Mouse (Mus musculus) lung, postnatal 4 days (tissue): ENCODE results near the gene Nucb2.

Experiments used
- DNase-seq, 2 experiments: peaks; one replicate each; pipeline ENCODE4 v3.0.0; 2021

Gene Nucb2

DNA sequence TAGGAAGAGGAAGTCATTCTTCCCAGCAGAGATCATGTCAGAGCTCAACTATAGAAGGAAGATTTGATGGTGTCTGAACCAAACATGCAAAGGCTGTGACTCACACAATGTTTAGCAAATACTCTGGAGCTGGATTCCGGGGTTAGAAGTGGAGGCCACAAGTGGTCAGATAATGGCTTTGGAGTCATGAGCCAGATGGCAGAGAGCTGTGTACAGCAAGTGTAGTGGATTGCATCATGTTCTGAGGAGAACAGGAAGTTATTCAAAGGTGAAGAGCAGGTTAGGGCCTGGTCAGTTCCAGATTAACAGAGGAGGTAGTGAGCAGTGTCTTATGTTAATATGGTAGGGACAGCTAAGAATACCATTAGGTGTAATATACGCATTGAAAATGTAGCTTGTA is 20.4 kb downstream of the Nucb2 start:
- DNase-seq, result peak; percentile 60 to 67

DNA sequence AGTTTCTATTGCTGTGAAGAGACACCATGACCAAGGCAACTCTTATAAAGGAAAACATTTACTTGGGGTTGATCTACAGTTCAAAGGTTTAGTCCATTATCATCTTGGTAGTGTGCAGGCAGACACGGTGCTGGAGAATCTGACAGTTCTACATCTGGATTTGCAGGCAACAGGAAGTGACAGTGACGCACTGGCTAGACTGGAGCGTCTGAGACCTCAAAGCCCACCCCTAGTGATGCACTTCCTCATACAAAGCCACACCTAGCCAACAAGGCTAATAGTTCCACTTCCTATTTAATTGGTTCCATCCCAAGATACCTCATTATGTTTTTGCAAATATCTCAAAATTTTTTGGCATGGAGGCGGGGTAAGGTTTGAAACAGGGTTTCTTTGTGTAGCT is 25.6 kb downstream of the Nucb2 start:
- no peak for DNase-seq

DNA sequence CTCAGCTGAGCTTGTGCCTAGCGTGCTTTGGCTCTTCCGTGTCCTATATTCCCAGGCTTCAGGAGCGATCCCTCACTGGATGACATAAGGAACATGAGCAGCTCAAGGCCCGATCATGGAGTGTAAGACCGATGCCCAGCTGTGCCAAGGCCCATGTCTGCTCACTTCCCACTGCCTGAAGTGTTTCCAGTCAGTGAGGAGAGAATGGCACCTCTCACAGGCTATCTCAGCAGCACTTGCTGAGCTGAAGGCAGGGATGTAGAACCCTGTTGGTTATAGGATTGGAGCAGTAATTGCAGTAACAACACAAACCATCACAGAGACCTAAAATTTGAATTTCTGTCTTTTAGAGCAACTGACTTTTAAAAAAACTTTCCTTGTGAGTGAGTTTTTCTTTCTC is 26.3 kb downstream of the Nucb2 start:
- DNase-seq, result no peak

DNA sequence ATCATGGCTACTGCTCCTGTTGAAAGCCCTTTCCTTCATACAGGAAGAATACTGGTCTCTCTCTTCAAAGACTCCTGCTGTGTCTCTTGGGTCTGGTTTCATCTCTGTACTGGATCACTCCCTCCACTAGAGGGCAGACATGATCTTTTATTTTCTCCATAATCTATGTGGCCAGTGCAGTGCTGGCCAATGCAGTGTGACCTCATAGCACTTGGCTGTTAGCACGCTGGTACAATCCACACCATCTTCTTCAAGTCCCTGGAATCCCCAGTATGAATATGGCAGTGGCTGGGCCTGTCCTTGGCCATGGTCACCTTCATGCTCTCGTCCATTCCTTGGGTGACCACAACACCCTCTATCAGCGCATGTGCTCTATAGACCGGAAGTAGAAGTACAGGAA is 27.1 kb downstream of the Nucb2 start:
- peak in 1 of 2 experiments; percentile 46 for DNase-seq

DNA sequence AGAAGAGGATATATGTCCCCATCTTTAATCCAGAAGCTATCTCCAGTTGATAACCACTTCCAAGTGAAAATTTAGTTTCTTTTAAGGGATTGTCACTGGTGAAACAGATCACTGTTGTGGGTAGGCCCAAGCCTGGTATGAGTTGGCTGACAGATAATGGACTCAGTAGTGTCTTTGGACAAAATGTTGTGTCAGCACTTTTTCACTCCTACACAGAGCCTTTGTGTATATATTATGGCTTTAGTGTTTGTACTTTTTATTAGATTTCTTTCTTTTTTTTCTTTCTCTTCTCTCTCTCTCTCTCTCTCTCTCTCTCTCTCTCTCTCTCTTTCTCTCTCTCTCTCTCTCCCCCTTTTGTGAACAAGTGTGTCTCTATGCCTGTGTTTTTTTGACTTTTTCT is 52.7 kb downstream of the Nucb2 start:
- DNase-seq, result no peak

GRCm38 (mm10) chr7:116574551-116574950 is 70.4 kb downstream of the Nucb2 start:
- DNase-seq, result no peak
